Mouse (Mus musculus) neural tube, embryonic 13.5 days (tissue): Measurements from ENCODE around the gene B4galt4. TPM values are rescaled to one million over a fixed set of nuclear protein-coding genes. Genes with fewer than 3 reads are reported as not detected.
"Not testable (repeated sequence)": the region's sequence is repeated elsewhere in the genome, so short reads cannot be mapped to it uniquely, and the experiment has no call there.

Experiments
- ATAC-seq: fragments of 200-750 bp; cut with Nextera tagmentation; 2 replicates; pipeline ENCODE4 v1.8.0; 2017; ENCODE audit warnings: low read depth, mild to moderate bottlenecking, moderate TSS enrichment, moderate library complexity
- H3K27ac ChIP-seq: fragments of 300-500 bp; sonication (generic); replicated peaks from 2 replicates; pipeline ENCODE4 v1.5.1; 2015; ENCODE audit warnings: moderate library complexity, mild to moderate bottlenecking, inconsistent platforms
- H3K27me3 ChIP-seq: fragments of 300-500 bp; sonication (generic); 2 replicates; pipeline ENCODE4 v1.6.1; 2015; ENCODE audit warnings: mild to moderate bottlenecking, inconsistent platforms
- H3K36me3 ChIP-seq: fragments of 300-500 bp; sonication (generic); 2 replicates; pipeline ENCODE4 v1.6.1; 2015; ENCODE audit warnings: mild to moderate bottlenecking, inconsistent platforms
- H3K4me1 ChIP-seq: fragments of 300-500 bp; sonication (generic); replicated peaks from 2 replicates; pipeline ENCODE4 v1.6.1; 2015; ENCODE audit warnings: inconsistent platforms
- H3K4me2 ChIP-seq: fragments of 300-500 bp; sonication (generic); 2 replicates; pipeline ENCODE4 v1.6.1; 2015; ENCODE audit warnings: inconsistent platforms, mild to moderate bottlenecking, moderate library complexity
- H3K4me3 ChIP-seq: fragments of 300-500 bp; sonication (generic); 2 replicates; pipeline ENCODE4 v1.5.1; 2015; ENCODE audit warnings: mild to moderate bottlenecking, inconsistent platforms
- H3K9ac ChIP-seq: fragments of 300-500 bp; sonication (generic); 2 replicates; pipeline ENCODE4 v1.6.1; 2015; ENCODE audit warnings: moderate library complexity, mild to moderate bottlenecking, inconsistent platforms
- H3K9me3 ChIP-seq: fragments of 300-500 bp; sonication (generic); 2 replicates; pipeline ENCODE4 v1.6.1; 2016; ENCODE audit warnings: inconsistent platforms
- WGBS: fragments of 180-500 bp; shearing (Covaris S2); methylation state at CpG from one replicate; pipeline ENCODE4 v1.1.7; 2015; 5-methylcytosine and 5-hydroxymethylcytosine counted together
- polyA plus RNA-seq: library from polyadenylated mRNA; unstranded; fragments of >200 nt; fragmentation: Nextera tagmentation; extraction: Ambion mirVana; gene quantifications from 2 replicates; pipeline ENCODE4 v1.2.1, GENCODE M21; 2015

Gene B4galt4
- polyA plus RNA-seq, 1 experiment from 2014 or later = 28.5 TPM

GRCm38 (mm10) chr16:38711245-38711644 is 30.8 kb upstream of the B4galt4 start:
- H3K4me2 ChIP-seq = peak overlapping the region; percentile 92
- ATAC-seq = no peak
- H3K9me3 ChIP-seq = no peaks in the 10 kb centered on the region
- no peaks in the 10 kb centered on the region for H3K27me3 ChIP-seq
- peak overlapping the region; percentile 67 for H3K4me3 ChIP-seq
- peaks cover 34% of the 10 kb centered on the region for H3K4me1 ChIP-seq
- WGBS = 54% methylated on average over 4 of the region's 4 CpGs
- no peaks in the 10 kb centered on the region for H3K36me3 ChIP-seq
- H3K27ac ChIP-seq = no peak overlapping the region
- H3K9ac ChIP-seq = no peak overlapping the region

- Histone ChIP-seq H3K9ac (peak overlapping the region; percentile 81), H3K4me2 (peak overlapping the region; percentile 92), H3K9me3 (no peaks in the 10 kb centered on the region), H3K27ac (peak overlapping the region; percentile 78; the same call in 1 of the 2 replicates), H3K4me3 (peak overlapping the region; percentile 67), H3K4me1 (peaks cover 30% of the 10 kb centered on the region), H3K36me3 (no peaks in the 10 kb centered on the region), H3K27me3 (no peaks in the 10 kb centered on the region)
- WGBS = 8% methylated on average over 12 of the region's 12 CpGs
- no peak for ATAC-seq
Measured at GRCm38 (mm10) chr16:38712105-38712504, 30.0 kb upstream of the B4galt4 start.

- Histone ChIP-seq H3K27ac (peak within 1 kb of the TSS; percentile 78), H3K4me1 (peaks cover 30% of the 10 kb centered on the region), H3K36me3 (no peaks in the 10 kb centered on the region), H3K27me3 (no peaks in the 10 kb centered on the region), H3K4me3 (peak within 1 kb of the TSS; percentile 67), H3K9ac (peak within 1 kb of the TSS; percentile 81), H3K4me2 (peak within 1 kb of the TSS; percentile 92), H3K9me3 (no peaks in the 10 kb centered on the region)
- ATAC-seq = peak; percentile 93
- under 1% methylated on average over 68 of the region's 74 CpGs for WGBS
Measured at GRCm38 (mm10) chr16:38712581-38713403, 29.3 kb upstream of the B4galt4 start, which contains the start of gene Arhgap31. Gene Arhgap31 (minus strand): TSS chr16:38713274.

GRCm38 (mm10) chr16:38713404-38714258 is 28.4 kb upstream of the B4galt4 start:
- peak overlapping the region; percentile 92 for H3K4me2 ChIP-seq
- peak overlapping the region; percentile 81 for H3K9ac ChIP-seq
- peak; percentile 66 for ATAC-seq
- H3K4me3 ChIP-seq = peak overlapping the region; percentile 67
- H3K9me3 ChIP-seq = no peaks in the 10 kb centered on the region
- H3K27me3 ChIP-seq = no peaks in the 10 kb centered on the region
- H3K4me1 ChIP-seq = peaks cover 30% of the 10 kb centered on the region
- peak overlapping the region; percentile 78 for H3K27ac ChIP-seq
- 32% methylated on average over 17 of the region's 17 CpGs for WGBS
- H3K36me3 ChIP-seq = no peaks in the 10 kb centered on the region

GRCm38 (mm10) chr16:38714259-38714526 is 27.9 kb upstream of the B4galt4 start:
- not testable (repeated sequence) for ATAC-seq, H3K27ac ChIP-seq, H3K36me3 ChIP-seq, H3K27me3 ChIP-seq, H3K9me3 ChIP-seq
- 47% methylated on average over 11 of the region's 12 CpGs for WGBS
- Histone ChIP-seq H3K4me1 (peaks cover 30% of the 10 kb centered on the region), H3K4me3 (peak overlapping the region; percentile 12; the same call in 1 of the 2 replicates), H3K4me2 (peak overlapping the region; percentile 92), H3K9ac (0 out of 2 replicates have a peak overlapping the region, but pooled peaks have one; percentile 6)

GRCm38 (mm10) chr16:38721377-38721776 is 20.7 kb upstream of the B4galt4 start:
- Histone ChIP-seq H3K27me3 (no peaks in the 10 kb centered on the region), H3K4me1 (no peaks in the 10 kb centered on the region), H3K9me3 (no peaks in the 10 kb centered on the region), H3K4me3 (no peak overlapping the region), H3K9ac (no peak overlapping the region), H3K27ac (no peak overlapping the region), H3K4me2 (no peak overlapping the region), H3K36me3 (no peaks in the 10 kb centered on the region)
- WGBS = 91% methylated on average over 9 of the region's 9 CpGs
- no peak for ATAC-seq

- 80% methylated on average over 8 of the region's 8 CpGs for WGBS
- H3K27me3 ChIP-seq = no peaks in the 10 kb centered on the region
- no peak for ATAC-seq
- H3K36me3 ChIP-seq = no peaks in the 10 kb centered on the region
- no peak overlapping the region for H3K4me2 ChIP-seq
- no peaks in the 10 kb centered on the region for H3K9me3 ChIP-seq
- H3K9ac ChIP-seq = no peak overlapping the region
- no peaks in the 10 kb centered on the region for H3K4me1 ChIP-seq
- H3K27ac ChIP-seq = no peak overlapping the region
- H3K4me3 ChIP-seq = no peak overlapping the region
Measured at GRCm38 (mm10) chr16:38724256-38724655, 17.8 kb upstream of the B4galt4 start.

GRCm38 (mm10) chr16:38724974-38725373 is 17.1 kb upstream of the B4galt4 start:
- no peak overlapping the region for H3K4me2 ChIP-seq

GRCm38 (mm10) chr16:38728576-38729132 is 13.4 kb upstream of the B4galt4 start:
- no peak overlapping the region for H3K4me2 ChIP-seq
- WGBS = 89% methylated on average over 15 of the region's 15 CpGs
- no peaks in the 10 kb centered on the region for H3K36me3 ChIP-seq
- H3K4me3 ChIP-seq = no peak overlapping the region
- H3K4me1 ChIP-seq = no peaks in the 10 kb centered on the region; the same call in 1 of the 2 replicates
- no peaks in the 10 kb centered on the region for H3K27me3 ChIP-seq
- no peaks in the 10 kb centered on the region for H3K9me3 ChIP-seq
- H3K9ac ChIP-seq = no peak overlapping the region
- no peak overlapping the region for H3K27ac ChIP-seq
- ATAC-seq = no peak

More at GRCm38 (mm10) chr16:38724974-38725373, 17.1 kb upstream of the B4galt4 start:
- ATAC-seq = no peak
- WGBS = 59% methylated on average over 13 of the region's 13 CpGs
- Histone ChIP-seq H3K4me3 (no peak overlapping the region), H3K9me3 (no peaks in the 10 kb centered on the region), H3K9ac (no peak overlapping the region), H3K36me3 (no peaks in the 10 kb centered on the region), H3K27ac (no peak overlapping the region), H3K4me1 (no peaks in the 10 kb centered on the region; the same call in 1 of the 2 replicates), H3K27me3 (no peaks in the 10 kb centered on the region)

- ATAC-seq = peak; percentile 43; the same call in 1 of the 2 replicates
- H3K4me1 ChIP-seq = no peaks in the 10 kb centered on the region; the same call in 1 of the 2 replicates
- no peak overlapping the region for H3K9ac ChIP-seq
- H3K4me3 ChIP-seq = no peak overlapping the region
- H3K27me3 ChIP-seq = no peaks in the 10 kb centered on the region
- H3K9me3 ChIP-seq = no peaks in the 10 kb centered on the region
- H3K4me2 ChIP-seq = no peak overlapping the region
- WGBS = 83% methylated on average over 6 of the region's 6 CpGs
- no peak overlapping the region for H3K27ac ChIP-seq
- no peaks in the 10 kb centered on the region for H3K36me3 ChIP-seq
Measured at GRCm38 (mm10) chr16:38729139-38729538, 12.9 kb upstream of the B4galt4 start.

GRCm38 (mm10) chr16:38729610-38730288 is 12.3 kb upstream of the B4galt4 start:
- no peaks in the 10 kb centered on the region for H3K9me3 ChIP-seq
- H3K9ac ChIP-seq = no peak overlapping the region
- no peaks in the 10 kb centered on the region for H3K27me3 ChIP-seq
- WGBS = 57% methylated on average over 15 of the region's 15 CpGs
- H3K4me2 ChIP-seq = peak overlapping the region; percentile 33
- no peaks in the 10 kb centered on the region; the same call in 1 of the 2 replicates for H3K4me1 ChIP-seq
- no peaks in the 10 kb centered on the region for H3K36me3 ChIP-seq
- no peak overlapping the region for H3K27ac ChIP-seq
- ATAC-seq = 0 out of 2 replicates have a peak, but pooled peaks have one; percentile 40
- no peak overlapping the region for H3K4me3 ChIP-seq
